Mouse (Mus musculus): Measurements from ENCODE around the gene Fam71e1. TPM values are rescaled to one million over a fixed set of nuclear protein-coding genes. Genes with fewer than 3 reads are reported as not detected.

Fam71e1 gene
- 9.3 and 11.1 TPM in 2 replicates for polyA plus RNA-seq (2016; fragmentation: Nextera tagmentation; extraction: Ambion mirVana)

DNA sequence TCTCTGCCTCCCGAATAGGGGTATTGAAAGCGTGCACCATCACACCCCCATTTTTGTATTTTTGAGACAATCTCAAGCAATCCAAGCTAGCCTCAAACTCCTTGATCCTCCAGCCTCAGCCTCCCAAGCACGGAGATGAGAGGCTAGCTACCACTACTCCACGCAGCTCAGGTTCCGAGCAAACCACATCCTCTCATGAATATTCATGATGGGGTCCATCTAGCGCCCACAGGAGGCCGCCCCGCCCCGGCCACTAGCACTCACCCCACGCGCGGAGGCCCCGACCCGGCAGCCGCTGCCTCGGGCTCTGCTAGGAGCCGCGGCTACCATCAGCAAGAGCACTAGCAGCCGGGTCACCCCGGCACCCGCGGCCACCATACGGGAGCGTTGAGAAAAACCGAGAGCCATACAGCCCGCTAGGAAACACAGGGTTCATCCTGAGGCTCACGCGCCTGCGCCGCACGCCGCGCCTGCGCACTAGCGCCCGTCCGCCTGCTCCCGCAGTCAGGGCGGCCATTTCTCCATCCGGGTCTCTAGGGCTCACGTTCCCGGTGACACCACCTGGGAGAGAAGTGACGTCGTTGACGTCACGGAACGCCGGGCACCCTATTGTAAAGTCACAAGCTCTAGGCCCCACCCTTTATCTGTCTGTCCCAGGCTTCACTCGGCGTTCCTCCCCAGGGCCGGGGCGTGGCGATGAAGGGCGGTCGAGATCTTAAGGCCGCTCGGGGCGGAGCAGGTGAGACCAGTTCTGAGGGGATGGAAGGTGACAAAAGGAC is at the start of gene Fam71e1, which contains the start of gene Emc10:
Gene Fam71e1 (plus strand): TSS at position 590 of the 779 bp plus-strand sequence.
Gene Emc10 (minus strand): TSS at position 538 of the 779 bp plus-strand sequence.
- H3K4me1 ChIP-seq: peaks cover 12% of the 10 kb centered on the region; the same call in 1 of the 2 replicates
- H3K27ac ChIP-seq: peak within 1 kb of the TSS; percentile 98
- peaks cover 33% of the 10 kb centered on the region for H3K36me3 ChIP-seq
- peak within 1 kb of the TSS; percentile 73 for H3K4me3 ChIP-seq
- H3K9me3 ChIP-seq: no peaks in the 10 kb centered on the region
- peaks cover 22% of the 10 kb centered on the region for H3K27me3 ChIP-seq (ENCODE audit: insufficient read depth, poor library complexity, severe bottlenecking)
- peak; percentile 99 for DNase-seq (ENCODE audit: low spot score)
- under 1% methylated on average over 58 of the region's 58 CpGs for WGBS

DNA sequence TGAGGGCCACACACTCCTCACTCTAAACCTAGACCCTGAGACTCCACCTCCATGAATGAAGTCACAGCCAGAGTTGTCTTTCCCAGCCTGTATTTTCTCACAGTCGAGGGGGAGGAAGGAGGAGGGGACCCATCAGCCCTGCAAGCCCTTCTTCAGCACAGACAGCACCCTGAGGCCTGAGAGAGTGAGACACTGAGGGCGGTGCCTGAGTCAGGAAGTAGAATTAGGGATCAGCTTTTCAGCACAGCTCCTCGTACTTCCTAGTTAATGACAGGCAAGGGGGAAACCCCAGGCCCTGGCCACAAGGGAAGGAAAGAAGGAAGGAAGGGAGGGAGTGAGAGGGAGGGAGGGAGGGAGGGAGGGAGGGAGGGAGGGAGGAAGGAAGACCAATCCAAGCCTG is 43.1 kb upstream of the Fam71e1 start:
- Histone ChIP-seq H3K4me3 (no peak overlapping the region), H3K36me3 (peaks cover 9% of the 10 kb centered on the region; the same call in 1 of the 2 replicates), H3K27ac (peak overlapping the region; percentile 56; the same call in 1 of the 2 replicates), H3K27me3 (ENCODE audit: insufficient read depth, poor library complexity, severe bottlenecking) (no peaks in the 10 kb centered on the region), H3K4me1 (peaks cover 11% of the 10 kb centered on the region), H3K9me3 (no peaks in the 10 kb centered on the region)
- DNase-seq (ENCODE audit: low spot score): no peak
- WGBS: 12% methylated on average over 3 of the region's 3 CpGs

DNA sequence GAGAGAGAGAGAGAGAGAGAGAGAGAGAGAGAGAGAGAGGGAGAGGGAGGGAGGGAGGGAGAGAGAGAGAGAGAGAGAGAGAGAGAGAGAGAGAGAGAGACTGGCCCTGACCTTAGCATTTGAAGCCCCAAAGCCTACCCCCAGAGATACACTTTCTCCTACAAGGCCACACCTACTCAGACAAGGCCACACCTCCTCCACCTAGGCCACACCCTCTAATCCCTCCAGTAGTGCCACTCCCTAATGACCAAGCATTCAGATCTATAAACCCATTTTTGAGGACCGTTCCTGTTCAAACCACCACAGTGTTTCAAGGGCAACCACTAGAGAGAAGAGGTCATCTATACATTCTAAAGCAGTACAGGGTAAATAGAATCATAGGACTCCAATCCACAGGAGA is 40.1 kb upstream of the Fam71e1 start:
- H3K4me1 ChIP-seq: peaks cover 11% of the 10 kb centered on the region
- H3K27me3 ChIP-seq (ENCODE audit: insufficient read depth, poor library complexity, severe bottlenecking): peaks cover 22% of the 10 kb centered on the region
- WGBS: 82% methylated on average over 1 of the region's 1 CpGs
- H3K9me3 ChIP-seq: no peaks in the 10 kb centered on the region
- peaks cover 16% of the 10 kb centered on the region for H3K36me3 ChIP-seq
- no peak overlapping the region for H3K4me3 ChIP-seq
- no peak overlapping the region for H3K27ac ChIP-seq
- no peak for DNase-seq (ENCODE audit: low spot score)

DNA sequence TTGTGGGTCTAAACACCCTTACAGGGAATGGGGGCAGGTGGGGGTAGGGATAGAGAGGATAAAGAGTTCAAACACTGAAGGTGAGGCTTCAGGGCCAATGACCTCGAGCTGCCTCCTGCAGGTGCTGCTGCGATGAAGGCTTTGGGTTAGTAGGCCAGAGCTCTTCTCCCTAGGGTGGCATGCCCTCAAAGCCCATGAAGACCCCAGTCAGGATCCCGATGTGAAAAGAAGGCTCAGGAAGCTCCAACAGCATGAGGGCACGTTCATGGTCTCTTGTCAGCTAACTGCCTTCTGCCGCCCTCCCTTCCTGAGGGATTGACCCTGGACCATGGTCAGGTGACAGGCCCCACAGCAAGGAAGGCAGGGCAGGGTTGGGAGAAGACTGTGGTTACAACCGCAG is 36.3 kb upstream of the Fam71e1 start:
- no peak overlapping the region for H3K4me3 ChIP-seq
- peaks cover 24% of the 10 kb centered on the region for H3K36me3 ChIP-seq
- peaks cover 59% of the 10 kb centered on the region for H3K27me3 ChIP-seq (ENCODE audit: insufficient read depth, poor library complexity, severe bottlenecking)
- WGBS: 75% methylated on average over 6 of the region's 6 CpGs
- H3K4me1 ChIP-seq: peaks cover 35% of the 10 kb centered on the region
- no peaks in the 10 kb centered on the region for H3K9me3 ChIP-seq
- no peak for DNase-seq (ENCODE audit: low spot score)
- no peak overlapping the region for H3K27ac ChIP-seq

DNA sequence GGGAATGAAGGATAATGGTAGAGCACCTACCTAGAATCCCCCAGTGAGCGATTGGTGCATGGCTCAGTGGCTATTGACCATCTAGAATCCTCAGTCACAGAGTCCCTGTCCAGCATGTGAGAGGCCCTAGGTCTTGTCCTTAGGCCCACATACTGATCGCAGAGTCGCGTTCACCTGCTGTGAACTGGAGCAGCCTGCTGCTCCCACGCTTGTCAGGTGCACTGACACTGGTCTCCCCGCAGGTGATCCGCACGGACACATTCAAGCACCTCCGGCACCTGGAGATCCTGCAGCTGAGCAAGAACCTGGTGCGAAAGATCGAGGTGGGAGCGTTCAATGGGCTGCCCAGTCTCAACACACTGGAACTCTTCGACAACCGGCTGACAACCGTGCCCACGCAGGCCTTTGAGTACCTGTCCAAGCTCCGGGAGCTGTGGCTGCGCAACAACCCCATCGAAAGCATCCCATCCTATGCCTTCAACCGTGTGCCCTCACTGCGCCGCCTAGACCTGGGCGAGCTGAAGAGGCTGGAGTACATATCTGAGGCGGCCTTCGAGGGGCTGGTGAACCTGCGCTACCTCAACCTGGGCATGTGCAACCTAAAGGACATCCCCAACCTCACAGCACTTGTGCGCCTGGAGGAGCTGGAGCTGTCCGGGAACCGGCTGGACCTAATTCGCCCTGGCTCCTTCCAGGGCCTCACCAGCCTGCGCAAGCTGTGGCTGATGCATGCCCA is 35.4 kb upstream of the Fam71e1 start:
- Histone ChIP-seq H3K9me3 (no peaks in the 10 kb centered on the region), H3K27me3 (ENCODE audit: insufficient read depth, poor library complexity, severe bottlenecking) (peaks cover 64% of the 10 kb centered on the region), H3K4me3 (no peak overlapping the region), H3K4me1 (peaks cover 43% of the 10 kb centered on the region), H3K36me3 (peaks cover 22% of the 10 kb centered on the region), H3K27ac (no peak overlapping the region)
- WGBS: 76% methylated on average over 31 of the region's 31 CpGs
- DNase-seq (ENCODE audit: low spot score): no peak

DNA sequence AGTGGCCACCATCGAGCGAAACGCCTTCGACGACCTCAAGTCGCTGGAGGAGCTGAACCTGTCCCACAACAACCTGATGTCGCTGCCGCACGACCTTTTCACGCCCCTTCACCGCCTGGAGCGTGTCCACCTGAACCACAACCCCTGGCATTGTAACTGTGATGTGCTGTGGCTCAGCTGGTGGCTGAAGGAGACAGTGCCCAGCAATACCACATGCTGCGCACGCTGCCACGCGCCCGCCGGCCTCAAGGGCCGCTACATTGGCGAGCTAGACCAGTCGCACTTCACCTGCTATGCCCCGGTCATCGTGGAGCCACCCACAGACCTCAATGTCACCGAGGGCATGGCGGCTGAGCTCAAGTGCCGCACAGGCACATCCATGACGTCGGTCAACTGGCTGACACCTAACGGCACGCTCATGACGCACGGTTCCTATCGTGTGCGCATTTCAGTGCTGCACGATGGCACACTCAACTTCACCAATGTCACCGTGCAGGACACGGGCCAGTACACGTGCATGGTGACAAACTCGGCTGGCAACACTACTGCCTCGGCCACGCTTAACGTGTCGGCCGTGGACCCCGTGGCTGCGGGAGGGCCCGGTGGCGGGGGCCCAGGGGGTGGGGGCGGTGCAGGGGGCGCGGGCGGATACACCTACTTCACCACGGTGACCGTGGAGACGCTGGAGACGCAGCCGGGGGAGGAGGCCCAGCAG is 34.7 kb upstream of the Fam71e1 start:
- H3K9me3 ChIP-seq: no peaks in the 10 kb centered on the region
- WGBS: 54% methylated on average over 57 of the region's 57 CpGs
- peak overlapping the region; percentile 49; the same call in 1 of the 2 replicates for H3K27ac ChIP-seq
- DNase-seq (ENCODE audit: low spot score): no peak
- H3K27me3 ChIP-seq (ENCODE audit: insufficient read depth, poor library complexity, severe bottlenecking): peaks cover 64% of the 10 kb centered on the region
- H3K4me1 ChIP-seq: peaks cover 50% of the 10 kb centered on the region
- H3K4me3 ChIP-seq: peak overlapping the region; percentile 57
- peaks cover 20% of the 10 kb centered on the region for H3K36me3 ChIP-seq

DNA sequence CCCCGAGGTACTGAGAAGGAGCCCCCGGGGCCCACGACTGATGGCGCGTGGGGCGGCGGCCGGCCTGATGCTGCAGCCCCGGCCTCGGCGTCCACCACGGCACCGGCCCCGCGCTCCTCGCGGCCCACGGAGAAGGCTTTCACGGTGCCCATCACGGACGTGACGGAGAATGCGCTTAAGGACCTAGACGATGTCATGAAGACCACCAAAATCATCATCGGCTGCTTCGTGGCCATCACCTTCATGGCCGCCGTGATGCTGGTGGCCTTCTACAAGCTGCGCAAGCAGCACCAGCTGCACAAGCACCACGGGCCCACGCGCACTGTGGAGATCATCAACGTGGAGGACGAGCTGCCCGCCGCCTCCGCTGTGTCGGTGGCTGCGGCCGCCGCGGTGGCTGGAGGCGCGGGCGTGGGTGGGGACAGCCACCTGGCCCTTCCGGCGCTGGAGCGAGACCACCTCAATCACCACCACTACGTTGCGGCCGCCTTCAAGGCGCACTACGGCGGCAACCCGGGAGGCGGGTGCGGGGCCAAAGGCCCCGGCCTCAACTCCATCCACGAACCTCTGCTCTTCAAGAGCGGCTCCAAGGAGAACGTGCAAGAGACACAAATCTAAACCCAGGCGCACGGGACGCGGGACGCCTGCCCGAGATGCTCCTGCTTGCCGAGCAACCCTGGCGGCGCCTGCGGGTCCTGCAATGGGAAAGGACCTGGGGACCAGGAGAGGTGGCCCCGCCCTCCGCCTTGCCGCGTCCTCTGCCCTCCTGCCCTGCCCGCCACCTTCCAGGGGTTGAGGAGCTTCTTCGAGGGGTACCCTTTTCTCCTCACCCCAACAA is 33.9 kb upstream of the Fam71e1 start:
- H3K27ac ChIP-seq: peak overlapping the region; percentile 49
- H3K27me3 ChIP-seq (ENCODE audit: insufficient read depth, poor library complexity, severe bottlenecking): peaks cover 64% of the 10 kb centered on the region
- H3K9me3 ChIP-seq: no peaks in the 10 kb centered on the region
- peaks cover 58% of the 10 kb centered on the region for H3K4me1 ChIP-seq
- WGBS: 13% methylated on average over 77 of the region's 77 CpGs
- peak; percentile 78 for DNase-seq (ENCODE audit: low spot score)
- peaks cover 20% of the 10 kb centered on the region for H3K36me3 ChIP-seq
- peak overlapping the region; percentile 57 for H3K4me3 ChIP-seq

DNA sequence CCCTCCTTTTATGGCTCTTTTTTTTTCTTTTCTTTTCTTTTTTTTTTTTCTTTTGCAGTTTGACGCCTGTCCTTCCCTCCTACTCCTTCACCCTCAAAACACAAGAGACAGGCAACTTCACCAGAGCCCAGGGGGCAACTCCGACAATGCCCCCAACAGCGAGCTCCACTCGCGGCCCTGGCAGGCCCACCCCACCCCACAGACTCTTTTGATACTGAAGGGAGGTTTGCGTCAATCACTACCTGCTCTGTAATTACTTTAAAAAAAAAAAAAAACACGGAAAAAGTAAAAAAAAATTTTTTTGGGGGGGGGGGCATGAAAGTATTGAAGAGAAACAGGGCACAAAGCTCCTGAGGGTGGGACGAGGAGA is 33.3 kb upstream of the Fam71e1 start:
- WGBS: 30% methylated on average over 8 of the region's 8 CpGs
- Histone ChIP-seq H3K27ac (no peak overlapping the region; the same call in 1 of the 2 replicates), H3K36me3 (peaks cover 17% of the 10 kb centered on the region), H3K4me3 (no peak overlapping the region), H3K4me1 (peaks cover 59% of the 10 kb centered on the region), H3K9me3 (no peaks in the 10 kb centered on the region), H3K27me3 (ENCODE audit: insufficient read depth, poor library complexity, severe bottlenecking) (peaks cover 64% of the 10 kb centered on the region)
- DNase-seq (ENCODE audit: low spot score): no peak

DNA sequence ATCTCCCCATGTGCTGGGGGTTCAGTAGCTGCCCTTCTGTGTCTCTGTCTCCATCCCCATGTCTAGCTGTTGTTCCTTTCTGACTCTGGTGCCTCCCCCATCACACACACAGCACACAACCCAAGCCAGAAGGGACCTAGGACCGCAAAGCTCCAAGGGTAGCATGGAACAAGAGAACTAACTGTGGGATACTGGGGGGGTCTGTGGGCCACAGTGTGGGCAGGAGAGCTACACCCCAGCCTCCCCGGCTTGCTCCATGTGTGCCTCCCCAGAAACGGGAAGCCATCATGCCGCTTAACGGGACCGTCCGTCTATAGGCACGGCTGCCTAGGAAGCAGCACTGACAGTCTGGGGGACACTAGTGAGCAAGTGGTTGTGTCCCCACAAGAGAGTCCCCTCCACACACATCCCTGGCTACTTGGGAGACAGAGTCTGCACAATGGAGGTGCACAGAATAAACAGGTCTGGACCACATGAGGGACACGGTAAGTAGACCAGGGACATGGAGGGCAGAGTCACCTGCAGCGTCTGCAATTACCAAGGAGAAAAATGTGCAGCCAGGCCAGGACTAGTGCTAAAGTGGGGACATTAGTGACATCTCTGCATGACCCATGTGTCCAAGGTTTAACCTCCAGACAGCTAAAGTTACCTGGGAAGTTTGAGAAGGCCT is 32.7 kb upstream of the Fam71e1 start:
- Histone ChIP-seq H3K27ac (peak overlapping the region; percentile 23), H3K4me1 (peaks cover 65% of the 10 kb centered on the region), H3K4me3 (no peak overlapping the region), H3K9me3 (no peaks in the 10 kb centered on the region), H3K36me3 (peaks cover 13% of the 10 kb centered on the region), H3K27me3 (ENCODE audit: insufficient read depth, poor library complexity, severe bottlenecking) (peaks cover 64% of the 10 kb centered on the region)
- 81% methylated on average over 10 of the region's 10 CpGs for WGBS
- DNase-seq (ENCODE audit: low spot score): no peak

DNA sequence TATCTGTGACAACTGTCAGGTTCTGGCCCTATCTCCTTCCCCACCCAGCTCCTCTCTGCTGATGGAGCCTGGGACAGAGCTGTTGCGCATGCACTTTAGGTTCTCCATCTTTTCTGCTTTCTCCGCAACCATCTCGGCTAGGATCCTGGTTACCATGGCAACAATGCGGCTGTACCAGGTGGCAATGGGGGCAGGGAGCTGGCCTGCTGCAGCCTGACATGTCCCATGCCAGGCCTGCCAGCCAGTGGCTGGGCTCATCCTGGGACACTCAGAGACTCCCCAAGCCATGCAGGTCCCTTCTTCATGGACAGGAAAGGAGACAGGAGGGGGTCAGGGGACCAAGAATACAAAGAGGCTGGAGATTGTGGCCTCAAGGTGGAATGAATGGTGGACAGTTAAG is 31.9 kb upstream of the Fam71e1 start:
- DNase-seq (ENCODE audit: low spot score): peak; percentile 77

DNA sequence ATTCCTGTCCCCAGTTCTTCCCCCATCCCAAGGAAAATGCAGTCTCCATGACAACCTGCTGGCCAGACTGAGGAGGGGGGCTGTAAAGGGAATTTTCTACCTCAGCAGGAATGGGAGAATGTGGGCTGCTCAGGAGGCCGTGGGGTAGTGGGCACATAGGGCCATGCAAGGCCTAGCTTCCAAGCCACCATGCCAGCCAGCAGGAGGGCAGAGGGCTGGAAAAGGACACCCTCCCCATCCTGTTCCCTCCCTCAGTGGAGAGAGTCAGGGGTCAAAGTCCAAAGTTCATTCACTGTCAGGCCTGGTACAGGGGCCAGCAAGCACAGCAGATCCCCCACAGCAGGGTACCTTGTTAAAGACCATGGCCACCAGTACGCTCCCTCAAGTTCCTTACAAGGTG is 31.3 kb upstream of the Fam71e1 start, which contains the start of gene Aspdh:
Gene Aspdh (plus strand): TSS at position 281 of the 400 bp plus-strand sequence.
- 0 out of 2 replicates have a peak within 1 kb of the TSS, but pooled peaks have one; percentile 6 for H3K4me3 ChIP-seq
- H3K4me1 ChIP-seq: peaks cover 79% of the 10 kb centered on the region
- H3K27me3 ChIP-seq (ENCODE audit: insufficient read depth, poor library complexity, severe bottlenecking): peaks cover 54% of the 10 kb centered on the region
- peaks cover 13% of the 10 kb centered on the region for H3K36me3 ChIP-seq
- no peaks in the 10 kb centered on the region for H3K9me3 ChIP-seq
- H3K27ac ChIP-seq: peak within 1 kb of the TSS; percentile 91
- DNase-seq (ENCODE audit: low spot score): no peak
- 68% methylated on average over 2 of the region's 2 CpGs for WGBS

More for the DNA sequence above, 31.9 kb upstream of the Fam71e1 start:
- Histone ChIP-seq H3K9me3 (no peaks in the 10 kb centered on the region), H3K4me3 (0 out of 2 replicates have a peak overlapping the region, but pooled peaks have one; percentile 6), H3K4me1 (peaks cover 73% of the 10 kb centered on the region), H3K36me3 (peaks cover 13% of the 10 kb centered on the region), H3K27ac (peak overlapping the region; percentile 23), H3K27me3 (ENCODE audit: insufficient read depth, poor library complexity, severe bottlenecking) (peaks cover 60% of the 10 kb centered on the region)
- 17% methylated on average over 4 of the region's 4 CpGs for WGBS
